Mouse (Mus musculus): ENCODE data around the gene Pkn1.

DNA sequence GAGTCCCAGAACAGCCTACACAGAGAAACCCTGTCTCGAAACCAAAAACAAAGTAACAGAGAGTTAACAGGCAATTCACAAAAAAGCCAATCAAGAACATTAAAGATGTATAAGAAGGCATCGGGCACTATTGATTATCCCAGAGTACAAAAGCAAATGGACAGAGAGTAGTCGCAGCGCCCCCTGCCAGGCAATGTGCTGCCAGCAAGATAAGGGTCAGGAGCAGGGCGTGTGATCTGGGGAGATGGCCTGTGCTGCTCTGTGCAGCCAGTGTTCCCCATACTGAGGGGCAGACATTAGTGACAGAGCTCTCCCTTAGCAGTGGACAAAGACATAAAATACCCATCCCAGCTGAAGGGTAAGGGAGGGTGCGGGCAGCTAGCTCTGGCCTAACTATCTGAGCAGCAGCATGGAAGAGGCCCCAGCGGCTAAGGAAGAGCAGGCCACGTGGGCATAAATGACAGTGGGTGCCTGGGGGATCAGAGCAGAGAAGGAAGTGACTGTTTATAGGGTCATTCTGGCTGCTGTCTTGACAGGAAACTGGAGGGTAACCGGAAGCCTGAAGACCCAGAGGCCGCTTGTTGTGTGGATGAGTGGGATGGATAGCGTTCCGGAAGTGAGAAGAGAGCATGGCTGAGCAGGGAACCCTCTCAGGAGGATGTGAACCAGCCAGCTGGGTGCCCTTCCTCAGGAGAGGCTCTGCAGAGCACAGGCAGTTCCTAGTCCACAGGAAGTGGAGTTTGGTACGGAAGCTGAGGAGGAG is 42.3 kb downstream of the Pkn1 start:
- no peak for TF ChIP-seq CHD2 (IDR thresholded peaks at IDR 0.05; ENCODE audit: low read depth, low read length)
- TF ChIP-seq MAFK (IDR thresholded peaks at IDR 0.05; ENCODE audit: insufficient read depth, low read depth, low read length) = no peak
- no peak for TF ChIP-seq ZNF384 (IDR thresholded peaks at IDR 0.05; ENCODE audit: low read depth, low read length)
- no peak for TF ChIP-seq HCFC1 (IDR thresholded peaks at IDR 0.05; ENCODE audit: borderline replicate concordance, insufficient read depth, low read length)

Measured in ES-E14 (cell line).